Mouse (Mus musculus): ENCODE data around the gene Ptdss2. TPM values are rescaled to one million over a fixed set of nuclear protein-coding genes. Genes with fewer than 3 reads are reported as not detected.
A peak's percentile ranks its signal among the peaks of the same experiment; 100 is the strongest.

Gene Ptdss2
- total and polyA plus RNA-seq, 3 experiments: 16.9 to 44.9 TPM; not detected in 1

DNA sequence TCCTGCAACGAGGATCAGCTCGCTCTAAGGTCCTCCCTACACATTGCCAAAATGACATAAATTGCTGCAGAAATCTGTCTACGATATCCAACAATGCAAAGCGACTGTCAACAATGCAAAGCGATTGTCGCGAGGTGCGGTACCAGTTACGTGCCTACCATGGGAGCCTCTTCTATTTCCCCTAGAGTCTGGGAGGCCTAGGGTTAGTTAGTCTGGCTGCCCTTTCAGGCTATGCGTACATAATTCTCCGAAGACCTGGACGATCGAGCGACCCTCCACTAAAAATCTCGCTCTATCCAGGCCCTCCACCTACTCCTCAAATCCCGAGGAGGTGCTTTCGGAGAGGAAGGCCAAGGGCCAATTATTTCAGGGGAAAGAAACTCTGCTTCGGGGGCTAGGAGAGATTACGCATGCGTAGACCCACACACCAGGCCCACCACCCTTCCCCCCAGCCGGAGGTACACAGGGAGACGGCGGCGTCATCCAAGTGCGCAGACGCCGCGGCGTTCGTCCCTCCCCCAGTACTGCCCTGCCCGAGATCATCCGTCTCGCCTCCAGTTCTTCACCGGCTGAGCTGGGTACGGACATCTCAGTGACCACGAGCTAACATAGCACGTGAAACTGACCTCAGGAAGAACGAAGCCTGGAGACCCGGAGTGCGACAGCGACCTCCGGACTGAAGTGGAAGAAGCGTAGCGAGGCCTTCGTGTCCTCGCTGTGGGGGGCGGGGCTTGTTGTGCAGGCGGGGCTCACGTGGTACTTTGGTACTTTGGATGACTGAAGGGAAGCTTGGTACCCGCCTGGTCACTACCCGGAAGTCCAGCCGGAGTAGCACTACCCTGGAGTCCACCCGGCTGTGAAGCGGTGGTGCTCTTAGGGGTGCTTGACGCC is 50.2 kb downstream of the Ptdss2 start, which contains the start of gene Rnh1 (continued):
- TF ChIP-seq CTCF (IDR thresholded peaks at IDR 0.05 in 2 of 3, conservative IDR thresholded peaks at IDR 0.05 in 1 of 3; ENCODE audit: control insufficient read depth in 1 of 3, insufficient read depth in 1 of 3, low read depth in 2 of 3, low read length in 3 of 3, poor library complexity in 1 of 3, severe bottlenecking in 1 of 3): no peak
- peak; percentile 91 for TF ChIP-seq POLR2AphosphoS2 (IDR thresholded peaks at IDR 0.05; ENCODE audit: low read length)
- no peak for TF ChIP-seq MYB (IDR thresholded peaks at IDR 0.05; ENCODE audit: low read depth, low read length)
- TF ChIP-seq POLR2AphosphoS5 (IDR thresholded peaks at IDR 0.05; ENCODE audit: borderline replicate concordance, low read depth, low read length): no peak; the same call in 1 of the 2 replicates

DNA sequence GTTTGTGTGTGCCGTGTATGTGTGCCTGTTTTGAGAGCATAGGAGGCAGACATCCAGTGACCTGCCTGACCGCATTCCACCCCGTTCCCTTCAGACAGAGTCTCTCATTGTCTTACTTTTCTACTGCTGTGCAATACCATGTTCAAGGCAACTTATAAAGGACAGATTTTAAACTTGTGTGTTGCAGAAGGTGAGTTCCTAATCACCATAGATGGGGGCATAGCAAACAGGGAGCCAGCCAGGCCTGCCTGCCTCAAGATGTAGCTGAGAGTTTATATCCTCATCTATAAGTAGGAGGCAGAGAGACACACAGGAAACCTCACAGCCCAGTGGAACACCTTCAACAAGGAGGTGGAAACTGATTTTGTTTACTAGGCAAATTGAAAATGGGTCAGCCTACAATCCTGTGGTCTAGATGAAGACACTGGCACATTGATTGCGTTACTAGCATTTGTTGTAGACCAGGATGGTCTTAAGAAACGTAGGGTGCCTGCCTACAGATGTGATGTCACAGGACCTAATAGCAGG is 51.2 kb downstream of the Ptdss2 start:
- H3K4me3 ChIP-seq (ENCODE audit: control insufficient read depth in 1 of 2, insufficient read depth in 1 of 2, low read depth in 2 of 2, low read length in 2 of 2): peak overlapping the region; percentile 82 to 84
- no peaks in the 10 kb centered on the region for H3K9me3 ChIP-seq (replicated peaks; ENCODE audit: insufficient read depth, low read length)
- DNase-seq (ENCODE audit: low read depth, low spot score): no peak
- peak overlapping the region; percentile 81 for H3K9ac ChIP-seq (ENCODE audit: control insufficient read depth, low read depth, low read length, poor library complexity, severe bottlenecking)
- TF ChIP-seq E2F4 (IDR thresholded peaks at IDR 0.05; ENCODE audit: borderline replicate concordance, low read depth, low read length): no peak
- H3K4me1 ChIP-seq (ENCODE audit: control insufficient read depth in 1 of 2, insufficient read depth in 2 of 2, low read length in 2 of 2): peaks cover 6 to 10% of the 10 kb centered on the region in 2 experiments
- H3K27ac ChIP-seq (ENCODE audit: control insufficient read depth, low read depth, low read length): peak overlapping the region; percentile 82
- H3K27me3 ChIP-seq (ENCODE audit: control insufficient read depth in 1 of 2, insufficient read depth in 2 of 2, low read length in 2 of 2): no peaks in the 10 kb centered on the region
- peaks cover 6% of the 10 kb centered on the region; the same call in 1 of the 2 replicates for H3K79me2 ChIP-seq (ENCODE audit: control insufficient read depth, insufficient read depth, low read length, poor library complexity)
- peaks cover 0 to 7% of the 10 kb centered on the region in 2 experiments; a peak in 2 of 4 replicates for H3K36me3 ChIP-seq (ENCODE audit: control insufficient read depth in 1 of 2, insufficient read depth in 2 of 2, low read length in 2 of 2)

GRCm38 (mm10) chr7:141175068-141175467 is 52.9 kb downstream of the Ptdss2 start:
- peak; percentile 58 for TF ChIP-seq SMC3 (IDR thresholded peaks at IDR 0.05; ENCODE audit: low read depth, low read length)
- 0 out of 2 replicates have a peak, but pooled peaks have one; percentile 19 for TF ChIP-seq SIN3A (IDR thresholded peaks at IDR 0.05; ENCODE audit: low read length)
- no peak for TF ChIP-seq TBP (IDR thresholded peaks at IDR 0.05; ENCODE audit: low read depth, low read length)
- 0 out of 2 replicates have a peak, but pooled peaks have one; percentile 54 for TF ChIP-seq MYC (IDR thresholded peaks at IDR 0.05; ENCODE audit: low read depth, low read length)
- no peak for TF ChIP-seq GABPA (IDR thresholded peaks at IDR 0.05; ENCODE audit: low read depth, low read length)
- peak; percentile 8 for TF ChIP-seq RAD21 (IDR thresholded peaks at IDR 0.05; ENCODE audit: low read depth, low read length)
- peak in 2 of 3 experiments; percentile 12 to 38; a peak in 1 of 6 replicates for TF ChIP-seq CTCF (IDR thresholded peaks at IDR 0.05 in 2 of 3, conservative IDR thresholded peaks at IDR 0.05 in 1 of 3; ENCODE audit: control insufficient read depth in 1 of 3, insufficient read depth in 1 of 3, low read depth in 2 of 3, low read length in 3 of 3, poor library complexity in 1 of 3, severe bottlenecking in 1 of 3)
- Histone ChIP-seq H3K9me3 (replicated peaks; ENCODE audit: insufficient read depth, low read length) (no peaks in the 10 kb centered on the region), H3K27ac (ENCODE audit: control insufficient read depth, low read depth, low read length) (no peak overlapping the region), H3K79me2 (ENCODE audit: control insufficient read depth, insufficient read depth, low read length, poor library complexity) (peaks cover 6% of the 10 kb centered on the region; the same call in 1 of the 2 replicates), H3K27me3 (ENCODE audit: control insufficient read depth in 1 of 2, insufficient read depth in 2 of 2, low read length in 2 of 2) (no peaks in the 10 kb centered on the region; a peak in 1 of 4 replicates), H3K4me1 (ENCODE audit: control insufficient read depth in 1 of 2, insufficient read depth in 2 of 2, low read length in 2 of 2) (peaks cover 6 to 10% of the 10 kb centered on the region in 2 experiments), H3K4me3 (ENCODE audit: control insufficient read depth in 1 of 2, insufficient read depth in 1 of 2, low read depth in 2 of 2, low read length in 2 of 2) (no peak overlapping the region), H3K9ac (ENCODE audit: control insufficient read depth, low read depth, low read length, poor library complexity, severe bottlenecking) (no peak overlapping the region), H3K36me3 (ENCODE audit: control insufficient read depth in 1 of 2, insufficient read depth in 2 of 2, low read length in 2 of 2) (peaks cover 0 to 4% of the 10 kb centered on the region in 2 experiments; a peak in 2 of 4 replicates)
- peak; percentile 37 for DNase-seq (ENCODE audit: low read depth, low spot score)

Measured in MEL (cell line).